Mouse (Mus musculus) bone marrow macrophage, adult 2 months (primary cell): ENCODE results near the gene Alg2.

Experiments
- CTCF ChIP-seq: IDR thresholded peaks from 2 replicates; pipeline ENCODE4 v1.5.1; 2012; ENCODE audit warnings: low read depth, mild to moderate bottlenecking, low read length, moderate library complexity
- POLR2A ChIP-seq: IDR thresholded peaks from 2 replicates; pipeline ENCODE4 v1.6.1; 2012; ENCODE audit warnings: mild to moderate bottlenecking, low read depth, low read length, borderline replicate concordance

GRCm38 (mm10) chr4:47424376-47424775 is 49.8 kb downstream of the Alg2 start:
- no peak for TF ChIP-seq POLR2A
- TF ChIP-seq CTCF, result no peak
